Mouse (Mus musculus): ENCODE data around the gene Ptk6.

The Ptk6 gene

GRCm38 (mm10) chr2:181155801-181156200 lies 46.8 kb downstream of the Ptk6 start:
- H3K4me3 ChIP-seq (replicated peaks; ENCODE audit: low read length) = peak overlapping the region; percentile 79; the same call in 1 of the 2 replicates
- H3K4me1 ChIP-seq (replicated peaks; ENCODE audit: low read depth, low read length) = peaks cover 28% of the 10 kb centered on the region
- no peak for TF ChIP-seq CTCF (conservative IDR thresholded peaks at IDR 0.05; ENCODE audit: low read length)
- TF ChIP-seq NANOG (IDR thresholded peaks at IDR 0.05; ENCODE audit: borderline replicate concordance, low read length) = no peak
- no peak for TF ChIP-seq POU5F1 (IDR thresholded peaks at IDR 0.05; ENCODE audit: borderline replicate concordance, low read length)
- H3K9me3 ChIP-seq (ENCODE audit: low read length) = no peaks in the 10 kb centered on the region
- H3K36me3 ChIP-seq (ENCODE audit: insufficient read depth, low read length) = no peaks in the 10 kb centered on the region
- H3K27me3 ChIP-seq (ENCODE audit: insufficient read depth, low read length) = peaks cover 72% of the 10 kb centered on the region

GRCm38 (mm10) chr2:181154831-181155415 lies 47.7 kb downstream of the Ptk6 start:
- Histone ChIP-seq H3K4me1 (replicated peaks; ENCODE audit: low read depth, low read length) (peaks cover 35% of the 10 kb centered on the region), H3K9me3 (ENCODE audit: low read length) (no peaks in the 10 kb centered on the region), H3K27me3 (ENCODE audit: insufficient read depth, low read length) (peaks cover 81% of the 10 kb centered on the region), H3K36me3 (ENCODE audit: insufficient read depth, low read length) (no peaks in the 10 kb centered on the region), H3K4me3 (replicated peaks; ENCODE audit: low read length) (no peak overlapping the region)
- TF ChIP-seq NANOG (IDR thresholded peaks at IDR 0.05; ENCODE audit: borderline replicate concordance, low read length) = no peak
- TF ChIP-seq POU5F1 (IDR thresholded peaks at IDR 0.05; ENCODE audit: borderline replicate concordance, low read length) = no peak
- no peak for TF ChIP-seq CTCF (conservative IDR thresholded peaks at IDR 0.05; ENCODE audit: low read length)

GRCm38 (mm10) chr2:181154361-181154760 lies 48.2 kb downstream of the Ptk6 start:
- H3K4me1 ChIP-seq (replicated peaks; ENCODE audit: low read depth, low read length) = peaks cover 33% of the 10 kb centered on the region
- no peaks in the 10 kb centered on the region for H3K36me3 ChIP-seq (ENCODE audit: insufficient read depth, low read length)

GRCm38 (mm10) chr2:181153837-181154236 lies 48.8 kb downstream of the Ptk6 start:
- H3K27me3 ChIP-seq (ENCODE audit: insufficient read depth, low read length) = peaks cover 87% of the 10 kb centered on the region
- no peak overlapping the region for H3K4me3 ChIP-seq (replicated peaks; ENCODE audit: low read length)
- no peaks in the 10 kb centered on the region for H3K9me3 ChIP-seq (ENCODE audit: low read length)
- TF ChIP-seq NANOG (IDR thresholded peaks at IDR 0.05; ENCODE audit: borderline replicate concordance, low read length) = no peak
- no peak for TF ChIP-seq POU5F1 (IDR thresholded peaks at IDR 0.05; ENCODE audit: borderline replicate concordance, low read length)
- peak; percentile 47 for TF ChIP-seq CTCF (conservative IDR thresholded peaks at IDR 0.05; ENCODE audit: low read length)
- H3K4me1 ChIP-seq (replicated peaks; ENCODE audit: low read depth, low read length) = peaks cover 32% of the 10 kb centered on the region
- no peaks in the 10 kb centered on the region for H3K36me3 ChIP-seq (ENCODE audit: insufficient read depth, low read length)

More at GRCm38 (mm10) chr2:181154361-181154760, 48.2 kb downstream of the Ptk6 start:
- H3K9me3 ChIP-seq (ENCODE audit: low read length) = no peaks in the 10 kb centered on the region
- H3K4me3 ChIP-seq (replicated peaks; ENCODE audit: low read length) = no peak overlapping the region
- TF ChIP-seq POU5F1 (IDR thresholded peaks at IDR 0.05; ENCODE audit: borderline replicate concordance, low read length) = no peak
- TF ChIP-seq CTCF (conservative IDR thresholded peaks at IDR 0.05; ENCODE audit: low read length) = no peak
- TF ChIP-seq NANOG (IDR thresholded peaks at IDR 0.05; ENCODE audit: borderline replicate concordance, low read length) = no peak
- H3K27me3 ChIP-seq (ENCODE audit: insufficient read depth, low read length) = peaks cover 87% of the 10 kb centered on the region

- peaks cover 38% of the 10 kb centered on the region for H3K4me1 ChIP-seq (replicated peaks; ENCODE audit: low read depth, low read length)
- H3K36me3 ChIP-seq (ENCODE audit: insufficient read depth, low read length) = no peaks in the 10 kb centered on the region
- H3K27me3 ChIP-seq (ENCODE audit: insufficient read depth, low read length) = peaks cover 87% of the 10 kb centered on the region
- no peak overlapping the region for H3K4me3 ChIP-seq (replicated peaks; ENCODE audit: low read length)
- H3K9me3 ChIP-seq (ENCODE audit: low read length) = no peaks in the 10 kb centered on the region
- no peak for TF ChIP-seq POU5F1 (IDR thresholded peaks at IDR 0.05; ENCODE audit: borderline replicate concordance, low read length)
- TF ChIP-seq NANOG (IDR thresholded peaks at IDR 0.05; ENCODE audit: borderline replicate concordance, low read length) = no peak
- no peak for TF ChIP-seq CTCF (conservative IDR thresholded peaks at IDR 0.05; ENCODE audit: low read length)
These were observed 49.5 kb downstream of the Ptk6 start for GRCm38 (mm10) chr2:181153131-181153530.

GRCm38 (mm10) chr2:181152701-181153100 lies 49.9 kb downstream of the Ptk6 start:
- Histone ChIP-seq H3K4me1 (replicated peaks; ENCODE audit: low read depth, low read length) (peaks cover 40% of the 10 kb centered on the region), H3K4me3 (replicated peaks; ENCODE audit: low read length) (no peak overlapping the region), H3K9me3 (ENCODE audit: low read length) (no peaks in the 10 kb centered on the region), H3K27me3 (ENCODE audit: insufficient read depth, low read length) (peaks cover 86% of the 10 kb centered on the region), H3K36me3 (ENCODE audit: insufficient read depth, low read length) (no peaks in the 10 kb centered on the region)
- no peak for TF ChIP-seq NANOG (IDR thresholded peaks at IDR 0.05; ENCODE audit: borderline replicate concordance, low read length)
- TF ChIP-seq CTCF (conservative IDR thresholded peaks at IDR 0.05; ENCODE audit: low read length) = no peak
- no peak for TF ChIP-seq POU5F1 (IDR thresholded peaks at IDR 0.05; ENCODE audit: borderline replicate concordance, low read length)

- Histone ChIP-seq H3K36me3 (ENCODE audit: insufficient read depth, low read length) (no peaks in the 10 kb centered on the region), H3K9me3 (ENCODE audit: low read length) (no peaks in the 10 kb centered on the region), H3K27me3 (ENCODE audit: insufficient read depth, low read length) (peaks cover 84% of the 10 kb centered on the region), H3K4me3 (replicated peaks; ENCODE audit: low read length) (no peak overlapping the region), H3K4me1 (replicated peaks; ENCODE audit: low read depth, low read length) (peaks cover 31% of the 10 kb centered on the region)
- TF ChIP-seq NANOG (IDR thresholded peaks at IDR 0.05; ENCODE audit: borderline replicate concordance, low read length) (no peak), POU5F1 (IDR thresholded peaks at IDR 0.05; ENCODE audit: borderline replicate concordance, low read length) (no peak), CTCF (conservative IDR thresholded peaks at IDR 0.05; ENCODE audit: low read length) (no peak)
These were observed 52.3 kb downstream of the Ptk6 start for GRCm38 (mm10) chr2:181150281-181150680.

- Histone ChIP-seq H3K4me1 (replicated peaks; ENCODE audit: low read depth, low read length) (peaks cover 31% of the 10 kb centered on the region), H3K27me3 (ENCODE audit: insufficient read depth, low read length) (peaks cover 90% of the 10 kb centered on the region), H3K9me3 (ENCODE audit: low read length) (no peaks in the 10 kb centered on the region), H3K36me3 (ENCODE audit: insufficient read depth, low read length) (no peaks in the 10 kb centered on the region), H3K4me3 (replicated peaks; ENCODE audit: low read length) (peak overlapping the region; percentile 81)
- TF ChIP-seq NANOG (IDR thresholded peaks at IDR 0.05; ENCODE audit: borderline replicate concordance, low read length) (no peak), POU5F1 (IDR thresholded peaks at IDR 0.05; ENCODE audit: borderline replicate concordance, low read length) (no peak), CTCF (conservative IDR thresholded peaks at IDR 0.05; ENCODE audit: low read length) (no peak)
These were observed 54.2 kb downstream of the Ptk6 start for GRCm38 (mm10) chr2:181148318-181148955.

All from E14TG2a.4 (cell line).